Mouse (Mus musculus): ENCODE data around the gene Lztfl1.

The Lztfl1 gene

GRCm38 (mm10) chr9:123683704-123684103 is 33.8 kb downstream of the Lztfl1 start:
- in situ Hi-C loops (cut with MboI, MseI), result no loop called here

- in situ Hi-C loops (cut with MboI, MseI), result no loop called here
These were observed 38.3 kb downstream of the Lztfl1 start for GRCm38 (mm10) chr9:123679198-123679597.

DNA sequence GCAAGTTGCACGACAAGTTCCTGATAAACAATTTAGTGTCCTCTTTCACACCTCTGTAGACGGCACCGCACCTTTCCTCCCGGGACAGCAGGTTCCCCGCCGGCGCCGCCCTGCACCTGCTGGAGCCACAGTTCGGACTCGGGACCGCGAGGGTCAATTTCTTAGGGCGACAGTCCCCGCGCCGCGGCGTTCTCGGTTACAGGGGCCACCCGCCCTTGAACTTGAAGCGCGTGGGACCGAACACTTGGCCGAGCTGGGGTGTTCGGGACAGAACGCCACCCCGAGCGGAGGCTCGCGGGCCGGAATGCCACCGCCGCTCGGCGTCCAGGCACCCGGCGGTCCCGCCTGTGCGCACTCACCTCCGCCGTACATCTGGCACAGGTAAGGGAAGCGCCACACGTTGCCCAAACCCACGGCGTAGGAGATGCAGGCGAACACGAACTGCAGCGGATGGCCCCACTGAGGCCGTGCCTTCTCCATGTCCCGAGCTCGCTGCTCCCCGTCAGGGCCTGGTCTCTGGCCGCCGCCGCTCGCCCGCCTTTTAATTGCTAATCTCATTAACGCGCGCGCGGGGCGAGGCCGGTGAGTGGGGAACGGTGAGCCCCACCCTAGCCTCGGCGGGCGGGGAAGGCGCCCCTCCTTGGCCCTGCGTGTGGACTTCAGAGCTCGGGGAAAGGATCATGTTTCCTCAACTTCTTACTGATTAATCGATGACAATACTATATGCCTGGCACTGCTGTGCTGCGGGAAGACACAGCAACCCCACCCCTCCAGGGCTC is 39.0 kb downstream of the Lztfl1 start, which contains the start of the genes Ccr9 and Slc6a20a:
TSS of gene Ccr9 (plus strand) at position 113 of the 779 bp plus-strand sequence.
TSS of gene Slc6a20a (minus strand) at position 559 of the 779 bp plus-strand sequence.
- in situ Hi-C loops (cut with MboI, MseI), result no loop called here

GRCm38 (mm10) chr9:123665645-123666044 is 51.9 kb downstream of the Lztfl1 start:
- in situ Hi-C loops (cut with MboI, MseI), result no loop called here

- in situ Hi-C loops (cut with MboI, MseI), result loop anchor here (5.0 kb wide), 1 partner anchor 62 kb away; no protein-coding TSS in a partner anchor
These were observed 57.4 kb downstream of the Lztfl1 start for GRCm38 (mm10) chr9:123659986-123660676.

GRCm38 (mm10) chr9:123658981-123659380 is 58.5 kb downstream of the Lztfl1 start:
- in situ Hi-C loops (cut with MboI, MseI), result no loop called here

- in situ Hi-C loops (cut with MboI, MseI), result no loop called here
These were observed 60.0 kb downstream of the Lztfl1 start for GRCm38 (mm10) chr9:123657457-123657856.

DNA sequence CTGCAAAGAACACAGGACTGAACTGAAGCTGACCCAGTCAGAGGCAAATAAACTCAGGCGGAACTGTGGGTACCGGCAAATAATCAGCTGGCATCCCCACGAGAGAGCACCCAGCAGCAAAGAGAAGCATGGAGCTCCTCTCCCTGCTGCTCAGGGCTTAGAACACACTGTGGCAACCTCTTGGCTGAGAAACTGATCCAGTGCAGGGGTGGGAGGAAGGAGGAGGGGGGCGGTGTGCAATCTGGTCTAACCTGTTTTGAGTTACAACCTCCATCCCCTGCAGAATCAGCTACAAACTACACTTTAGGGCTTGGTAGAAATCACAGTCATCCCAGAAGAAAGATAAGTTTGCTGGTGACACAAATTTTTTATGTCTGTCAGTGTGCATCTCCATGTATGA is 66.1 kb downstream of the Lztfl1 start:
- in situ Hi-C loops (cut with MboI, MseI), result no loop called here

DNA sequence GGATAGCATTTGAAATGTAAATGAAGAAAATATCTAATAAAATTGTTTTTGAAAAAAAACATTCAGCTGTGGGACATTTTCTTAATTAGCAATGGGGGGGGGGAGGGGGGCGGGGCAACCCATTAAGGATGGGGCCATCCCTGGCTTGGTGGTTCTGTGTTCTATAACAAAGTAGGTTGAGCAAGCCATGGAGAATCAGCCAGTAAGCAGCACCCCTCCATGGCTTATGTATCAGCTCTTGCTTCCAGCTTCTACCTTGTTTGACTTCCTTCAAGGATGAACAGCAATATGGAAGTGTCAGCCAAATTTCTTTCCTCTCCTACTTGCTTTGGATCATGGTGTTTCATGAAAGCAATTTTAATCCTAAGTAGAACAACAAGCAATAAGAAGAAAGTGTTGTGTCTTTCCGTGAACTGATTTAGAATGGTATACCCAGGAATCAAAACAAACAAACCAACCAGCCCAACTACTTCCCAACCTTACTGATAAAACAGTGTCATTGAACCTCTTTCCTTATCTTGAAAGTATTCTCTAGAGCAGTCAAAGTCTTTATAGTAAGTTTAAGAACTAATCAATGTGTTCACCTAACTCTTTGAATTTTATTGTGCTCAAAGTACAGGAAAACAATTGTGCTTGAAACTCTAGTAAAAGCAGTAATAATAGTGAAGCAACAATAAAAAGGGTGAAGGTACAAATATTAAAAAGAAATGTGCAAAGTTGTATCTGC is 67.5 kb downstream of the Lztfl1 start:
- in situ Hi-C loops (cut with MboI, MseI), result no loop called here
